Mouse (Mus musculus) forebrain, embryonic 13.5 days (tissue): ENCODE measurements around the gene Adamtsl1. TPM values are rescaled to one million over a fixed set of nuclear protein-coding genes. Genes with fewer than 3 reads are reported as not detected.

Experiments
- ATAC-seq: fragments of 200-750 bp; cut with Nextera tagmentation; 2 replicates; pipeline ENCODE4 v1.8.0; 2017
- H3K27ac ChIP-seq: fragments of 300-500 bp; sonication (generic); 2 replicates; pipeline ENCODE4 v1.5.1; 2015; ENCODE audit warnings: inconsistent platforms, mild to moderate bottlenecking, moderate library complexity
- H3K27me3 ChIP-seq: fragments of 300-500 bp; sonication (generic); 2 replicates; pipeline ENCODE4 v1.6.1; 2015; ENCODE audit warnings: mild to moderate bottlenecking, inconsistent platforms
- H3K36me3 ChIP-seq: fragments of 300-500 bp; sonication (generic); 2 replicates; pipeline ENCODE4 v1.6.1; 2015; ENCODE audit warnings: mild to moderate bottlenecking, inconsistent platforms; ENCODE audit not compliant: poor library complexity, severe bottlenecking
- H3K4me1 ChIP-seq: fragments of 300-500 bp; sonication (generic); 2 replicates; pipeline ENCODE4 v1.6.1; 2015; ENCODE audit warnings: inconsistent platforms
- H3K4me2 ChIP-seq: fragments of 300-500 bp; sonication (generic); 2 replicates; pipeline ENCODE4 v1.6.1; 2015; ENCODE audit warnings: inconsistent platforms, mild to moderate bottlenecking, moderate library complexity
- H3K4me3 ChIP-seq: fragments of 300-500 bp; sonication (generic); 2 replicates; pipeline ENCODE4 v1.5.1; 2015; ENCODE audit warnings: mild to moderate bottlenecking, inconsistent platforms
- H3K9ac ChIP-seq: fragments of 300-500 bp; sonication (generic); 2 replicates; pipeline ENCODE4 v1.6.1; 2015; ENCODE audit warnings: mild to moderate bottlenecking, inconsistent platforms
- H3K9me3 ChIP-seq: fragments of 300-500 bp; sonication (generic); replicated peaks from 2 replicates; pipeline ENCODE4 v1.6.1; 2016; ENCODE audit warnings: inconsistent platforms
- WGBS: fragments of 180-500 bp; shearing (Covaris S2); methylation state at CpG from one replicate; pipeline ENCODE4 v1.1.7; 2015; 5-methylcytosine and 5-hydroxymethylcytosine counted together
- polyA plus RNA-seq: library from polyadenylated mRNA; unstranded; fragments of >200 nt; fragmentation: Nextera tagmentation; extraction: Ambion mirVana; gene quantifications from 2 replicates; pipeline ENCODE4 v1.2.1, GENCODE M21; 2015

Gene Adamtsl1
- 5.3 and 6.2 TPM in 2 replicates for polyA plus RNA-seq

DNA sequence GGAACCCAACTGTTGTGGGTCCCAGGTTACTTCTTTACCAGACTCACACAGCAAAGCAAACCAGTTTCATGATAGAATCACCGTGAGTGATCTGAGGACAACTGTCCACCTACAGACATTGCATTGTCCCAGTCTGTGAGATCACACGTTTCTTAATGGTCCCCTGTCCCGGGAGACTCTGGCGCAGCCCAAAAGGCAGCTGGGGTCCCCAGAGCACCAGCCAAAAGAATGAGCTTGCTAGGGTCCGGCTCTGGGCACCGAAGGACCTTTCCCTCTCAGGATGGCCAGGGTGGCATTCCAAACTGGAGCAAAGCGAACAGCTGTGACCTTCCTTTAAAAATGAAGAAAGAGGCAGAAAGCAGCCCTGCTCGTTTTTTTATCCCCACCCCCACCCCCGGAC, at the start of gene Adamtsl1:
Gene Adamtsl1, plus strand, starts transcription at position 381 of the 400 bp plus-strand sequence.
- Histone ChIP-seq H3K4me1 (peaks cover 14% of the 10 kb centered on the region), H3K4me3 (peak within 1 kb of the TSS; percentile 57), H3K27me3 (peaks cover 20% of the 10 kb centered on the region; the same call in 1 of the 2 replicates), H3K4me2 (peak within 1 kb of the TSS; percentile 96), H3K9ac (peak within 1 kb of the TSS; percentile 71), H3K36me3 (no peaks in the 10 kb centered on the region), H3K9me3 (no peaks in the 10 kb centered on the region), H3K27ac (no peak within 1 kb of the TSS)
- WGBS: 1% methylated on average over 9 of the region's 9 CpGs
- ATAC-seq: 0 out of 2 replicates have a peak, but pooled peaks have one; percentile 16

DNA sequence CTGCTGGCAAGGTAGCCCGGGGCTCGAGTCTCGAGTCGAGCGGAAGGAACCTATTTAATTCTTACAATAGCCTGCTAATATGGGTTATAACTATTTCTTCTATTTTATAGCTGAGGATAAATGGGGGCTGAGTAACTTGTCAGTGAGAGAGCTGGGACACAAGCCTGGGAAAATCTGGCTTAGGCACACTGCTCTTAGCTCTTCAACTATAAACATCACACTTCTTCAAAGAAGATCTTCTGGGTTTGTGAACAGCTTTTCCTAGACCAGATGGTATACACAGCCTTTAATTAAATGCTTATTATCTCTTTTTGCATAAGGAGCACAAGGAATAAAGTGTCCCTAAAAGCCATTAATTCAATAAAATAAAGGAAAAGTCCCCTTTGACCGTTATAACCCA, 30.4 kb upstream of the Adamtsl1 start:
- no peak overlapping the region for H3K9ac ChIP-seq
- no peak overlapping the region for H3K4me3 ChIP-seq
- H3K4me2 ChIP-seq: no peak overlapping the region
- H3K4me1 ChIP-seq: peaks cover 9% of the 10 kb centered on the region; the same call in 1 of the 2 replicates
- no peak overlapping the region for H3K27ac ChIP-seq
- WGBS: 91% methylated on average over 6 of the region's 6 CpGs
- ATAC-seq: peak; percentile 67; the same call in 1 of the 2 replicates
- no peaks in the 10 kb centered on the region for H3K9me3 ChIP-seq
- H3K27me3 ChIP-seq: no peaks in the 10 kb centered on the region
- no peaks in the 10 kb centered on the region for H3K36me3 ChIP-seq

DNA sequence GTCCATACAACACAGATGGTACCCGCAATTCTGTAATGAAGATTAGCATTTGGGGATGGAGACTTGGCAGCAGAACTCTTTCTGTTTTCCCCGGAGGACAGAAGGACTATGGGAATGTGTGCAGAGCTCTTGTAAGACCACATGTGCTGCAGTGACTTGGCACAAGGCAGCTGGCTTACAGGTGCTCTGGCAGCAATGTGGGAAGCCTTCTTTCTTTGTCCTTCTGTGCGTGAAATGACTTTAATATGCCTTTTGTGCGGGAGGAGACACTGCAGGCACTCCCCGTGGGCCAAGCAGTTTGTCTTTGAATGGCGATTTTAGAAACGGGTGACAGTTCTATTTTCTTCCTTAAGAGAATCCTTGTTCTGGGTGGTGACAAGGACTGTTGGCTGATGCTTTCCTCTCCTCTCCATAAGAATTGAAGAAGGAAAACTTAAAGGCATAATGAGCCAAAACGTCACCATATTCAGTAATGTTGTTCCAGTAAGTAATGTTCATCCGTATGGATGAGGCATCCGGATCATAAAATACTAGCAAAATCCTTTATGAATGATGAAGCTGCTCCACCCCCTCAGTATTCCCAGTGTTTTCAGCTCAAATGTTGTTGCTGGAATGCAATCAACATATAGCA, 27.5 kb upstream of the Adamtsl1 start:
- 61% methylated on average over 10 of the region's 10 CpGs for WGBS
- H3K27me3 ChIP-seq: no peaks in the 10 kb centered on the region
- H3K4me1 ChIP-seq: peaks cover 9% of the 10 kb centered on the region; the same call in 1 of the 2 replicates
- no peak overlapping the region for H3K9ac ChIP-seq
- H3K27ac ChIP-seq: no peak overlapping the region
- no peaks in the 10 kb centered on the region for H3K9me3 ChIP-seq
- ATAC-seq: peak; percentile 68; the same call in 1 of the 2 replicates
- no peaks in the 10 kb centered on the region for H3K36me3 ChIP-seq
- H3K4me3 ChIP-seq: no peak overlapping the region
- H3K4me2 ChIP-seq: no peak overlapping the region

GRCm38 (mm10) chr4:85505718-85506117, 8.3 kb upstream of the Adamtsl1 start:
- 76% methylated on average over 3 of the region's 3 CpGs for WGBS
- H3K27me3 ChIP-seq: no peaks in the 10 kb centered on the region

DNA sequence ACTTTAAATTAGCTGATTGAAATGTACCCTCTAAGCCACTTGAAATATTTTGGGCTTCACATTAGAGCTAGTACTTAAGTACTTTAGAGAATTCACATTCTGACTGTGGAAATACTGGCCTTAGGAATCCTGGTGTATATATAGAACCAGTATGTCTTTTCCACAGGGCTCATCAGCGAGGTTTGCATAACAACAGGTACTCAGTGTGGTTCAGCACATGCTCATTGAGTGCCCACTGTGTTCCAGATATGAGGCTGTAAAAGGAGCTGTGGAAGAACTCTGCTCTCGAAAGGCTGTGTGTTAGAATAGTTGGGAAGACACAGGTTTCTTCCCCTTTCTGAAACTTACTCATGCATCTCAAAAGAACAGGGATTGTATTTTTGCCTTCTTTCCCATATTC, 7.0 kb upstream of the Adamtsl1 start:
- H3K4me1 ChIP-seq: no peaks in the 10 kb centered on the region

More at GRCm38 (mm10) chr4:85505718-85506117, 8.3 kb upstream of the Adamtsl1 start:
- H3K36me3 ChIP-seq: no peaks in the 10 kb centered on the region
- no peak overlapping the region for H3K4me3 ChIP-seq
- H3K27ac ChIP-seq: no peak overlapping the region
- no peaks in the 10 kb centered on the region for H3K9me3 ChIP-seq
- no peak overlapping the region for H3K9ac ChIP-seq
- H3K4me2 ChIP-seq: no peak overlapping the region
- H3K4me1 ChIP-seq: no peaks in the 10 kb centered on the region
- ATAC-seq: no peak

DNA sequence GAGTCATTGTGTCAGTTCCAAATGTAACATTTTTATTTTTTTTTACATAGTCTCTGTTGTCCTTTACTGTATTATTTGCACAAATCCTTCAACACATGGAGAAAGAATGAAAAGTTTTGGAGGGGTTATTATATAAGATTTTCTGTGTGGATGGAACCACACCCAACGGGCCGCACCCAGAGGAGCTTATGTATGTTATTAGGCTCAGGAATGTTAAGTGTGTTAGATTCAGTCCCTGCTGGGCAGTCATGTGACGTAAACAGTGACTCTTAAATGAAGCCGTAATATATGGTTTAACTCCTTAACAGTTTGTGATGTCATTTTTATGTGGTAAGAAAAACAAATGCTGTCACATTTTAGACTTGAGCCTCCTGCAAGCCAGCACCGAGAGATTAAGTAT, 6.5 kb upstream of the Adamtsl1 start:
- Histone ChIP-seq H3K27ac (no peak overlapping the region), H3K4me3 (no peak overlapping the region), H3K36me3 (no peaks in the 10 kb centered on the region), H3K9me3 (no peaks in the 10 kb centered on the region), H3K9ac (no peak overlapping the region), H3K4me2 (no peak overlapping the region), H3K27me3 (no peaks in the 10 kb centered on the region), H3K4me1 (no peaks in the 10 kb centered on the region)
- WGBS: 82% methylated on average over 5 of the region's 5 CpGs
- no peak for ATAC-seq

More for the DNA sequence above, 7.0 kb upstream of the Adamtsl1 start:
- H3K4me3 ChIP-seq: no peak overlapping the region
- H3K36me3 ChIP-seq: no peaks in the 10 kb centered on the region
- H3K27me3 ChIP-seq: no peaks in the 10 kb centered on the region
- H3K27ac ChIP-seq: no peak overlapping the region
- no peaks in the 10 kb centered on the region for H3K9me3 ChIP-seq
- H3K4me2 ChIP-seq: no peak overlapping the region
- ATAC-seq: no peak
- no peak overlapping the region for H3K9ac ChIP-seq
- 72% methylated on average over 2 of the region's 2 CpGs for WGBS

DNA sequence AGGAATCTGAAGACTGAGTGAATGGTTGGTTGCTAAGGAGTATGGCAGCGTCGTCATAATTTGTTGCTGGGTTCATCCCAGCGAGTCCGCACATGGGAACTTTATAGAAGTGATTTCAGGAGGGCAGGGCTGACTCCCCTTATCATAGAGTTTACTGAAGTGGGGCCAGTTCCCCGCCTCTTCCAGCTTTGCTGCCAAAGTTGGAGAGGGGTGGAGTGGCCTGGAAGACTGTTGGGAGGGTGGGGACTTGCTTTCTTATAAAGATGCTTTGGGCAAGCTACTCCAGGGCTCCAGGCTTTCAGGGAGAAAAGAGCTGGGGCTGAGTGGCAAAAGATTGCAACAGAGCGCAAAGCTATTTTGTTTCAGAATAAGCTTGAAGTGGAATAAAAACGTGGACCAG, 684 bp upstream of the Adamtsl1 start:
- Histone ChIP-seq H3K27me3 (peaks cover 20% of the 10 kb centered on the region; the same call in 1 of the 2 replicates), H3K4me3 (peak overlapping the region; percentile 57), H3K9ac (no peak overlapping the region), H3K9me3 (no peaks in the 10 kb centered on the region), H3K4me2 (peak overlapping the region; percentile 96), H3K27ac (no peak overlapping the region), H3K4me1 (peaks cover 14% of the 10 kb centered on the region), H3K36me3 (no peaks in the 10 kb centered on the region)
- 47% methylated on average over 7 of the region's 7 CpGs for WGBS
- no peak for ATAC-seq

- under 1% methylated on average over 33 of the region's 33 CpGs for WGBS
- H3K4me1 ChIP-seq: peaks cover 14% of the 10 kb centered on the region
- peak overlapping the region; percentile 71 for H3K9ac ChIP-seq
- peak overlapping the region; percentile 57 for H3K4me3 ChIP-seq
- no peaks in the 10 kb centered on the region for H3K9me3 ChIP-seq
- ATAC-seq: peak; percentile 95
- peak overlapping the region; percentile 96 for H3K4me2 ChIP-seq
- no peak overlapping the region for H3K27ac ChIP-seq
- no peaks in the 10 kb centered on the region for H3K36me3 ChIP-seq
- H3K27me3 ChIP-seq: peaks cover 20% of the 10 kb centered on the region; the same call in 1 of the 2 replicates
Measured at GRCm38 (mm10) chr4:85514205-85514681, 271 bp downstream of the Adamtsl1 start.

DNA sequence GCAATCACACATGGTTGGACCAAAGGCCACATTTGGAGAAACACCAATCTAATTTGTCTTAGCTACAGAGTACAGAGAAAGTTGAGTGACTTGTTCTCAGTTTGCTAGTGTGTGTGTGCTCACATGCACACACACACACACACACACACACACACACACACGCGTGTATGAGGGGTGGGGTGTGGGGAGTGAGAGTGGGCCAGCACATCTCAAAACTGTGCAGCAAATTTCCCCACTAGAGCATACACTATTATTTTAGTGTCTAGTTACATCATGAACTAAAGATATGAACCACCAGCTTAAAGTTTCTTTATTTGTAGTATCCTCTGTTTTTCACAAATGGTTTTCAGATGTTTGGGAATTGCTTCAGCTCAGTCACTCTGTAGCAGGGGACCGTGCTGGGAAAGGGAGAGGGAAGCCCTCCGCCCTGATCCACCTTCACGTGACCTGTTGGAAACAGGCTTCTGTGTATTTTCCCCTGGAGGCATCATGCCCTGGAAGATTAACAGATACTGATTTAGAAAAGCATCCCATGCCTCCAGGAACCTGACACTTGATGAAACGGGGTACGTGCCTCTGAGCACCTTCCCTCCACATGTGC, 13.1 kb downstream of the Adamtsl1 start:
- Histone ChIP-seq H3K27ac (no peak overlapping the region), H3K9ac (no peak overlapping the region), H3K4me1 (no peaks in the 10 kb centered on the region), H3K9me3 (no peaks in the 10 kb centered on the region), H3K4me3 (no peak overlapping the region), H3K4me2 (no peak overlapping the region), H3K27me3 (no peaks in the 10 kb centered on the region), H3K36me3 (no peaks in the 10 kb centered on the region)
- 89% methylated on average over 7 of the region's 7 CpGs for WGBS
- no peak for ATAC-seq

- no peak overlapping the region for H3K9ac ChIP-seq
- H3K9me3 ChIP-seq: no peaks in the 10 kb centered on the region
- H3K4me2 ChIP-seq: no peak overlapping the region
- ATAC-seq: no peak
- H3K27me3 ChIP-seq: no peaks in the 10 kb centered on the region
- H3K4me3 ChIP-seq: no peak overlapping the region
- H3K36me3 ChIP-seq: no peaks in the 10 kb centered on the region
- H3K4me1 ChIP-seq: no peaks in the 10 kb centered on the region
- 88% methylated on average over 1 of the region's 1 CpGs for WGBS
- no peak overlapping the region for H3K27ac ChIP-seq
Measured at GRCm38 (mm10) chr4:85529852-85530251, 15.9 kb downstream of the Adamtsl1 start.

DNA sequence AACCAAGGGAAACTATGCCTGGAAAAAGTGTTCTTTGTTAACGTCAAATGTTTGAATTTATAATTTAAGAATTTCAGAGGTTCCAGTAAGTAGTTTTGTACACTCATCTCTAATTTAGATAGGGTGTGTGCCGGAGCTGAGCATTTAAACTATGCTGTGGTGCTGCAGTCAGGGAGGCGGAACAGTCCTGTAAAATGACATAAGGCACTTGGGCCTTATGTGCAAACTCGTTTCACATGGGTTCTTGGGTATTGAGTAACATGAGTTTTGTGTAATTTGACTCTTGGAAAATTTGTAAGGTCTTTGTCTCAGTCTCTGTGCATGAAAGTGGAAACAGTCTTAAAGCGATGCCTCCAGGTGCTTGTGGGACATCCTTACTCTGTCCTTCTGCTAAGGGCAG, 25.7 kb downstream of the Adamtsl1 start:
- no peak overlapping the region for H3K4me2 ChIP-seq
- ATAC-seq: no peak
- no peaks in the 10 kb centered on the region for H3K36me3 ChIP-seq
- no peaks in the 10 kb centered on the region for H3K27me3 ChIP-seq
- H3K4me3 ChIP-seq: no peak overlapping the region
- WGBS: 83% methylated on average over 5 of the region's 5 CpGs
- no peak overlapping the region for H3K27ac ChIP-seq
- H3K9ac ChIP-seq: no peak overlapping the region
- H3K4me1 ChIP-seq: no peaks in the 10 kb centered on the region
- H3K9me3 ChIP-seq: no peaks in the 10 kb centered on the region

- ATAC-seq: no peak
- Histone ChIP-seq H3K27ac (no peak overlapping the region), H3K9ac (no peak overlapping the region), H3K4me2 (no peak overlapping the region), H3K27me3 (no peaks in the 10 kb centered on the region), H3K36me3 (no peaks in the 10 kb centered on the region), H3K4me1 (no peaks in the 10 kb centered on the region), H3K9me3 (no peaks in the 10 kb centered on the region), H3K4me3 (no peak overlapping the region)
- WGBS: 90% methylated on average over 4 of the region's 4 CpGs
Measured at GRCm38 (mm10) chr4:85543221-85543620, 29.2 kb downstream of the Adamtsl1 start.
